Mouse (Mus musculus): ENCODE measurements around the gene Spint2. TPM values are rescaled to one million over a fixed set of nuclear protein-coding genes. Genes with fewer than 3 reads are reported as not detected.
A peak's percentile ranks its signal among the peaks of the same experiment; 100 is the strongest.

The Spint2 gene
- polyA plus RNA-seq, 1 experiment from 2014 or later, result 522 TPM

- no peak overlapping the region for H3K4me2 ChIP-seq (ENCODE audit: low read length)
- H3K9ac ChIP-seq (ENCODE audit: low read length), result no peak overlapping the region
- no peak for DNase-seq (ENCODE audit: low spot score)
- H3K4me3 ChIP-seq (ENCODE audit: low read depth, low read length), result no peak overlapping the region
- H3K9me3 ChIP-seq (ENCODE audit: control insufficient read depth, low read length), result no peaks in the 10 kb centered on the region
- 62% methylated on average over 7 of the region's 7 CpGs for WGBS
- H3K36me3 ChIP-seq (ENCODE audit: control insufficient read depth, insufficient read depth, low read length), result no peaks in the 10 kb centered on the region
- H3K4me1 ChIP-seq (replicated peaks; ENCODE audit: control insufficient read depth, insufficient read depth, low read length), result peaks cover 38% of the 10 kb centered on the region
- ATAC-seq (replicated peaks; ENCODE audit: low FRiP score, low TSS enrichment, low read depth), result no peak
- peaks cover 19% of the 10 kb centered on the region for H3K27me3 ChIP-seq (replicated peaks; ENCODE audit: control insufficient read depth, insufficient read depth, low read length)
- no peak overlapping the region for H3K27ac ChIP-seq (ENCODE audit: low read depth)
Observed at GRCm38 (mm10) chr7:29306108-29306507, 24.4 kb upstream of the Spint2 start.

GRCm38 (mm10) chr7:29305263-29305988 lies 23.7 kb upstream of the Spint2 start:
- Histone ChIP-seq H3K4me2 (ENCODE audit: low read length) (peak overlapping the region; percentile 87), H3K27me3 (replicated peaks; ENCODE audit: control insufficient read depth, insufficient read depth, low read length) (peaks cover 19% of the 10 kb centered on the region), H3K4me1 (replicated peaks; ENCODE audit: control insufficient read depth, insufficient read depth, low read length) (peaks cover 38% of the 10 kb centered on the region), H3K27ac (ENCODE audit: low read depth) (no peak overlapping the region), H3K4me3 (ENCODE audit: low read depth, low read length) (peak overlapping the region; percentile 43), H3K9me3 (ENCODE audit: control insufficient read depth, low read length) (no peaks in the 10 kb centered on the region), H3K36me3 (ENCODE audit: control insufficient read depth, insufficient read depth, low read length) (no peaks in the 10 kb centered on the region), H3K9ac (ENCODE audit: low read length) (peak overlapping the region; percentile 27)
- ATAC-seq (replicated peaks; ENCODE audit: low FRiP score, low TSS enrichment, low read depth) (no peak), DNase-seq (ENCODE audit: low spot score) (peak; percentile 53)
- WGBS, result 38% methylated on average over 9 of the region's 9 CpGs

GRCm38 (mm10) chr7:29304463-29305262 lies 23.0 kb upstream of the Spint2 start:
- under 1% methylated on average over 47 of the region's 48 CpGs for WGBS

GRCm38 (mm10) chr7:29303738-29304462 lies 22.2 kb upstream of the Spint2 start, which contains the start of gene Dpf1:
Dpf1 (plus strand) TSS chr7:29303951.
- H3K27ac ChIP-seq (ENCODE audit: low read depth), result no peak within 1 kb of the TSS
- H3K4me3 ChIP-seq (ENCODE audit: low read depth, low read length), result peak within 1 kb of the TSS; percentile 43
- H3K9me3 ChIP-seq (ENCODE audit: control insufficient read depth, low read length), result no peaks in the 10 kb centered on the region
- WGBS, result under 1% methylated on average over 65 of the region's 67 CpGs
- H3K36me3 ChIP-seq (ENCODE audit: control insufficient read depth, insufficient read depth, low read length), result no peaks in the 10 kb centered on the region
- H3K4me1 ChIP-seq (replicated peaks; ENCODE audit: control insufficient read depth, insufficient read depth, low read length), result peaks cover 32% of the 10 kb centered on the region
- DNase-seq (ENCODE audit: low spot score) (peak; percentile 84), ATAC-seq (replicated peaks; ENCODE audit: low FRiP score, low TSS enrichment, low read depth) (peak; percentile 78)
- H3K4me2 ChIP-seq (ENCODE audit: low read length), result peak within 1 kb of the TSS; percentile 87
- peak within 1 kb of the TSS; percentile 37; the same call in 1 of the 2 replicates for H3K9ac ChIP-seq (ENCODE audit: low read length)
- peaks cover 19% of the 10 kb centered on the region for H3K27me3 ChIP-seq (replicated peaks; ENCODE audit: control insufficient read depth, insufficient read depth, low read length)

More at GRCm38 (mm10) chr7:29304463-29305262, 23.0 kb upstream of the Spint2 start:
- H3K4me1 ChIP-seq (replicated peaks; ENCODE audit: control insufficient read depth, insufficient read depth, low read length), result peaks cover 35% of the 10 kb centered on the region
- ATAC-seq (replicated peaks; ENCODE audit: low FRiP score, low TSS enrichment, low read depth), result no peak
- no peak overlapping the region for H3K27ac ChIP-seq (ENCODE audit: low read depth)
- DNase-seq (ENCODE audit: low spot score), result peak; percentile 49
- H3K4me3 ChIP-seq (ENCODE audit: low read depth, low read length), result peak overlapping the region; percentile 43
- peak overlapping the region; percentile 27 for H3K9ac ChIP-seq (ENCODE audit: low read length)
- no peaks in the 10 kb centered on the region for H3K9me3 ChIP-seq (ENCODE audit: control insufficient read depth, low read length)
- H3K36me3 ChIP-seq (ENCODE audit: control insufficient read depth, insufficient read depth, low read length), result no peaks in the 10 kb centered on the region
- H3K4me2 ChIP-seq (ENCODE audit: low read length), result peak overlapping the region; percentile 87
- H3K27me3 ChIP-seq (replicated peaks; ENCODE audit: control insufficient read depth, insufficient read depth, low read length), result peaks cover 19% of the 10 kb centered on the region

GRCm38 (mm10) chr7:29302641-29303040 lies 20.9 kb upstream of the Spint2 start:
- WGBS, result 69% methylated on average over 7 of the region's 7 CpGs
- no peak for DNase-seq (ENCODE audit: low spot score)

GRCm38 (mm10) chr7:29301127-29301566 lies 19.4 kb upstream of the Spint2 start:
- Histone ChIP-seq H3K4me1 (replicated peaks; ENCODE audit: control insufficient read depth, insufficient read depth, low read length) (peaks cover 17% of the 10 kb centered on the region), H3K9me3 (ENCODE audit: control insufficient read depth, low read length) (no peaks in the 10 kb centered on the region), H3K27me3 (replicated peaks; ENCODE audit: control insufficient read depth, insufficient read depth, low read length) (peaks cover 14% of the 10 kb centered on the region), H3K4me2 (ENCODE audit: low read length) (no peak overlapping the region), H3K9ac (ENCODE audit: low read length) (no peak overlapping the region), H3K36me3 (ENCODE audit: control insufficient read depth, insufficient read depth, low read length) (no peaks in the 10 kb centered on the region), H3K4me3 (ENCODE audit: low read depth, low read length) (no peak overlapping the region), H3K27ac (ENCODE audit: low read depth) (no peak overlapping the region)
- peak; percentile 85 for DNase-seq (ENCODE audit: low spot score)
- no peak for ATAC-seq (replicated peaks; ENCODE audit: low FRiP score, low TSS enrichment, low read depth)
- 2% methylated on average over 7 of the region's 7 CpGs for WGBS

More at GRCm38 (mm10) chr7:29302641-29303040, 20.9 kb upstream of the Spint2 start:
- H3K36me3 ChIP-seq (ENCODE audit: control insufficient read depth, insufficient read depth, low read length), result no peaks in the 10 kb centered on the region
- H3K4me2 ChIP-seq (ENCODE audit: low read length), result no peak overlapping the region
- H3K27ac ChIP-seq (ENCODE audit: low read depth), result no peak overlapping the region
- peaks cover 16% of the 10 kb centered on the region for H3K27me3 ChIP-seq (replicated peaks; ENCODE audit: control insufficient read depth, insufficient read depth, low read length)
- no peaks in the 10 kb centered on the region for H3K9me3 ChIP-seq (ENCODE audit: control insufficient read depth, low read length)
- ATAC-seq (replicated peaks; ENCODE audit: low FRiP score, low TSS enrichment, low read depth), result no peak
- no peak overlapping the region for H3K9ac ChIP-seq (ENCODE audit: low read length)
- H3K4me1 ChIP-seq (replicated peaks; ENCODE audit: control insufficient read depth, insufficient read depth, low read length), result peaks cover 29% of the 10 kb centered on the region
- no peak overlapping the region for H3K4me3 ChIP-seq (ENCODE audit: low read depth, low read length)

- no peaks in the 10 kb centered on the region for H3K9me3 ChIP-seq (ENCODE audit: control insufficient read depth, low read length)
- ATAC-seq (replicated peaks; ENCODE audit: low FRiP score, low TSS enrichment, low read depth), result 0 out of 2 replicates have a peak, but pooled peaks have one; percentile 14
- no peaks in the 10 kb centered on the region for H3K36me3 ChIP-seq (ENCODE audit: control insufficient read depth, insufficient read depth, low read length)
- H3K27me3 ChIP-seq (replicated peaks; ENCODE audit: control insufficient read depth, insufficient read depth, low read length), result no peaks in the 10 kb centered on the region
- no peak overlapping the region for H3K27ac ChIP-seq (ENCODE audit: low read depth)
- peak; percentile 79 for DNase-seq (ENCODE audit: low spot score)
- no peak overlapping the region for H3K4me3 ChIP-seq (ENCODE audit: low read depth, low read length)
- no peak overlapping the region for H3K4me2 ChIP-seq (ENCODE audit: low read length)
- H3K9ac ChIP-seq (ENCODE audit: low read length), result no peak overlapping the region
- WGBS, result 5% methylated on average over 10 of the region's 10 CpGs
- peaks cover 16% of the 10 kb centered on the region for H3K4me1 ChIP-seq (replicated peaks; ENCODE audit: control insufficient read depth, insufficient read depth, low read length)
Observed at GRCm38 (mm10) chr7:29296998-29297397, 15.3 kb upstream of the Spint2 start.

Measured in intestine, embryonic 14.5 days (tissue).